Mouse (Mus musculus) forebrain, embryonic 15.5 days (tissue): ENCODE data around the gene Cldnd1. TPM values are rescaled to one million over a fixed set of nuclear protein-coding genes. Genes with fewer than 3 reads are reported as not detected.

Experiments used
- microRNA-seq: library from miRNA; unstranded; fragments of <30 nt; microRNA quantifications from one replicate; pipeline ENCODE4, GENCODE M21; 2016
- polyA plus RNA-seq: library from polyadenylated mRNA; unstranded; fragments of >200 nt; fragmentation: Nextera tagmentation; extraction: Ambion mirVana; gene quantifications from 2 replicates; pipeline ENCODE4 v1.2.1, GENCODE M21; 2015

The Cldnd1 gene
- polyA plus RNA-seq, 1 experiment from 2014 or later = 112 TPM

Small RNA genes lying within 50 kb of the gene (microRNA-seq; reads per million reads assigned to microRNA genes)
- gene Gm27564 = not detected

Other genes with a start within 250 kb of the Cldnd1 start
- gene St3gal6, start 203.7 kb upstream of the Cldnd1 start, polyA plus RNA-seq = 4.3 and 6.8 TPM in 2 replicates
- gene Gm813, start 110.9 kb upstream of the Cldnd1 start, polyA plus RNA-seq = not detected in 2 replicates
- not detected in 2 replicates for gene E330017A01Rik, start 89.2 kb upstream of the Cldnd1 start, polyA plus RNA-seq
- gene Cpox, start 57.6 kb upstream of the Cldnd1 start, polyA plus RNA-seq = 12.2 and 13.1 TPM in 2 replicates
- gene Gpr15, start 8.8 kb upstream of the Cldnd1 start, polyA plus RNA-seq = 0.23 TPM in 1 of 2 replicates, not detected in the other
- not detected in 2 replicates for gene Olfr172, start 35.3 kb downstream of the Cldnd1 start, polyA plus RNA-seq
- not detected in 2 replicates for gene Olfr173, start 72.4 kb downstream of the Cldnd1 start, polyA plus RNA-seq
- gene Olfr175-ps1, start 98.9 kb downstream of the Cldnd1 start, polyA plus RNA-seq = not detected in 2 replicates
- not detected in 2 replicates for gene Olfr177, start 146.9 kb downstream of the Cldnd1 start, polyA plus RNA-seq
- not detected in 2 replicates for gene Olfr178, start 164.2 kb downstream of the Cldnd1 start, polyA plus RNA-seq
- not detected in 2 replicates for gene Olfr181, start 200.8 kb downstream of the Cldnd1 start, polyA plus RNA-seq
- not detected in 2 replicates for gene Olfr180, start 201.5 kb downstream of the Cldnd1 start, polyA plus RNA-seq